Mouse (Mus musculus): ENCODE measurements around the gene Gm38655. TPM values are rescaled to one million over a fixed set of nuclear protein-coding genes. Genes with fewer than 3 reads are reported as not detected.
A peak's percentile ranks its signal among the peaks of the same experiment; 100 is the strongest.
"Not testable (repeated sequence)": the region's sequence is repeated elsewhere in the genome, so short reads cannot be mapped to it uniquely, and the experiment has no call there.

Gene Gm38655
- polyA plus RNA-seq, 1 experiment from 2014 or later, result not detected

GRCm38 (mm10) chr17:25163387-25163786 lies 11.9 kb downstream of the Gm38655 start:
- 82% methylated on average over 7 of the region's 7 CpGs for WGBS
- no peaks in the 10 kb centered on the region for H3K9me3 ChIP-seq
- no peak for ATAC-seq (ENCODE audit: low FRiP score, low read depth)

GRCm38 (mm10) chr17:25162161-25162560 lies 13.1 kb downstream of the Gm38655 start, which contains the start of gene Ccdc154:
Ccdc154 (plus strand) TSS chr17:25162461.
- no peak within 1 kb of the TSS for H3K9ac ChIP-seq
- H3K4me1 ChIP-seq, result no peaks in the 10 kb centered on the region
- no peak within 1 kb of the TSS for H3K4me3 ChIP-seq
- H3K9me3 ChIP-seq, result no peaks in the 10 kb centered on the region
- no peak within 1 kb of the TSS for H3K27ac ChIP-seq
- no peak within 1 kb of the TSS for H3K4me2 ChIP-seq (replicated peaks)
- 82% methylated on average over 1 of the region's 1 CpGs for WGBS
- H3K36me3 ChIP-seq, result peaks cover 44% of the 10 kb centered on the region
- ATAC-seq (ENCODE audit: low FRiP score, low read depth), result no peak
- H3K27me3 ChIP-seq (replicated peaks), result no peaks in the 10 kb centered on the region

More at GRCm38 (mm10) chr17:25163387-25163786, 11.9 kb downstream of the Gm38655 start:
- Histone ChIP-seq H3K36me3 (peaks cover 33% of the 10 kb centered on the region), H3K4me3 (no peak overlapping the region), H3K9ac (no peak overlapping the region), H3K27me3 (replicated peaks) (no peaks in the 10 kb centered on the region), H3K4me1 (no peaks in the 10 kb centered on the region), H3K4me2 (replicated peaks) (no peak overlapping the region), H3K27ac (no peak overlapping the region)

- H3K4me3 ChIP-seq, result no peak overlapping the region
- WGBS, result 74% methylated on average over 4 of the region's 4 CpGs
- no peak overlapping the region for H3K9ac ChIP-seq
- no peaks in the 10 kb centered on the region for H3K9me3 ChIP-seq
- peaks cover 6% of the 10 kb centered on the region; the same call in 1 of the 2 replicates for H3K36me3 ChIP-seq
- ATAC-seq (ENCODE audit: low FRiP score, low read depth), result no peak
- no peaks in the 10 kb centered on the region for H3K27me3 ChIP-seq (replicated peaks)
- H3K4me1 ChIP-seq, result 0 out of 2 replicates have a peak, but pooled peaks cover 4% of the 10 kb centered on the region
- H3K4me2 ChIP-seq (replicated peaks), result no peak overlapping the region
- H3K27ac ChIP-seq, result no peak overlapping the region
Measured at GRCm38 (mm10) chr17:25139960-25140359, 35.3 kb downstream of the Gm38655 start.

- Histone ChIP-seq H3K27me3 (replicated peaks) (no peaks in the 10 kb centered on the region), H3K9me3 (no peaks in the 10 kb centered on the region), H3K9ac (no peak overlapping the region), H3K4me3 (no peak overlapping the region), H3K4me1 (peaks cover 13% of the 10 kb centered on the region), H3K27ac (no peak overlapping the region), H3K36me3 (no peaks in the 10 kb centered on the region; the same call in 1 of the 2 replicates), H3K4me2 (replicated peaks) (no peak overlapping the region)
- 93% methylated on average over 1 of the region's 1 CpGs for whole genome bisulfite sequencing
- ATAC-seq (ENCODE audit: low FRiP score, low read depth), result no peak
Measured at GRCm38 (mm10) chr17:25138803-25139202, 36.5 kb downstream of the Gm38655 start.

GRCm38 (mm10) chr17:25135622-25136021 lies 39.6 kb downstream of the Gm38655 start:
- H3K36me3 ChIP-seq, result no peaks in the 10 kb centered on the region; the same call in 1 of the 2 replicates
- no peak overlapping the region for H3K27ac ChIP-seq
- no peak overlapping the region for H3K9ac ChIP-seq
- 91% methylated on average over 6 of the region's 6 CpGs for WGBS
- no peaks in the 10 kb centered on the region for H3K9me3 ChIP-seq
- ATAC-seq (ENCODE audit: low FRiP score, low read depth), result no peak
- H3K27me3 ChIP-seq (replicated peaks), result no peaks in the 10 kb centered on the region
- H3K4me3 ChIP-seq, result no peak overlapping the region
- H3K4me1 ChIP-seq, result peaks cover 14% of the 10 kb centered on the region
- no peak overlapping the region for H3K4me2 ChIP-seq (replicated peaks)

GRCm38 (mm10) chr17:25133275-25133698 lies 42.0 kb downstream of the Gm38655 start, which contains the start of gene Clcn7:
Clcn7 (plus strand) TSS chr17:25133391.
- WGBS, result under 1% methylated on average over 40 of the region's 40 CpGs
- no peak within 1 kb of the TSS for H3K27ac ChIP-seq
- no peaks in the 10 kb centered on the region; the same call in 1 of the 2 replicates for H3K36me3 ChIP-seq
- H3K4me1 ChIP-seq, result peaks cover 14% of the 10 kb centered on the region
- peak within 1 kb of the TSS; percentile 82 for H3K9ac ChIP-seq
- peak; percentile 84 for ATAC-seq (ENCODE audit: low FRiP score, low read depth)
- H3K4me3 ChIP-seq, result peak within 1 kb of the TSS; percentile 88
- peak within 1 kb of the TSS; percentile 80 for H3K4me2 ChIP-seq (replicated peaks)
- no peaks in the 10 kb centered on the region for H3K27me3 ChIP-seq (replicated peaks)
- no peaks in the 10 kb centered on the region for H3K9me3 ChIP-seq

GRCm38 (mm10) chr17:25130060-25130459 lies 45.2 kb downstream of the Gm38655 start:
- H3K9ac ChIP-seq, result no peak overlapping the region
- no peak overlapping the region for H3K4me3 ChIP-seq
- ATAC-seq (ENCODE audit: low FRiP score, low read depth), result no peak
- no peaks in the 10 kb centered on the region for H3K9me3 ChIP-seq
- no peak overlapping the region for H3K4me2 ChIP-seq (replicated peaks)
- H3K36me3 ChIP-seq, result no peaks in the 10 kb centered on the region
- WGBS, result 88% methylated on average over 1 of the region's 1 CpGs
- no peak overlapping the region for H3K27ac ChIP-seq
- peaks cover 11% of the 10 kb centered on the region for H3K4me1 ChIP-seq
- H3K27me3 ChIP-seq (replicated peaks), result 0 out of 2 replicates have a peak, but pooled peaks cover 3% of the 10 kb centered on the region

- Histone ChIP-seq H3K4me1 (no peaks in the 10 kb centered on the region), H3K27me3 (replicated peaks) (0 out of 2 replicates have a peak, but pooled peaks cover 3% of the 10 kb centered on the region), H3K9me3 (no peaks in the 10 kb centered on the region), H3K9ac (no peak overlapping the region), H3K36me3 (no peaks in the 10 kb centered on the region), H3K4me3 (no peak overlapping the region), H3K4me2 (replicated peaks) (no peak overlapping the region), H3K27ac (no peak overlapping the region)
- 76% methylated on average over 9 of the region's 9 CpGs for WGBS
- ATAC-seq (ENCODE audit: low FRiP score, low read depth), result no peak
Measured at GRCm38 (mm10) chr17:25127681-25128080, 47.6 kb downstream of the Gm38655 start.

- Histone ChIP-seq H3K9ac (no peak overlapping the region), H3K4me3 (no peak overlapping the region), H3K4me2 (replicated peaks) (no peak overlapping the region), H3K36me3 (no peaks in the 10 kb centered on the region), H3K27me3 (replicated peaks) (0 out of 2 replicates have a peak, but pooled peaks cover 3% of the 10 kb centered on the region), H3K4me1 (no peaks in the 10 kb centered on the region), H3K9me3 (no peaks in the 10 kb centered on the region), H3K27ac (no peak overlapping the region)
- ATAC-seq (ENCODE audit: low FRiP score, low read depth), result no peak
- WGBS, result 63% methylated on average over 8 of the region's 8 CpGs
Measured at GRCm38 (mm10) chr17:25127079-25127478, 48.2 kb downstream of the Gm38655 start.

- not testable (repeated sequence) for H3K27me3 ChIP-seq (replicated peaks); H3K4me2 ChIP-seq (replicated peaks); H3K36me3 ChIP-seq; H3K9ac ChIP-seq; H3K4me3 ChIP-seq; H3K4me1 ChIP-seq; H3K9me3 ChIP-seq; H3K27ac ChIP-seq; ATAC-seq (ENCODE audit: low FRiP score, low read depth)
- WGBS, result 78% methylated on average over 3 of the region's 3 CpGs
Measured at GRCm38 (mm10) chr17:25125442-25126060, 49.7 kb downstream of the Gm38655 start.

GRCm38 (mm10) chr17:25123979-25124378 lies 51.3 kb downstream of the Gm38655 start:
- H3K9ac ChIP-seq, result no peak overlapping the region
- H3K4me3 ChIP-seq, result no peak overlapping the region
- H3K27ac ChIP-seq, result no peak overlapping the region
- 31% methylated on average over 7 of the region's 7 CpGs for WGBS
- 0 out of 2 replicates have a peak, but pooled peaks cover 3% of the 10 kb centered on the region for H3K27me3 ChIP-seq (replicated peaks)
- no peak overlapping the region for H3K4me2 ChIP-seq (replicated peaks)
- no peaks in the 10 kb centered on the region for H3K9me3 ChIP-seq
- H3K36me3 ChIP-seq, result no peaks in the 10 kb centered on the region
- ATAC-seq (ENCODE audit: low FRiP score, low read depth), result no peak
- no peaks in the 10 kb centered on the region for H3K4me1 ChIP-seq
